Mouse (Mus musculus) C2C12 (cell line): ENCODE results near the gene Atp2b2.

Source experiments
- CTCF ChIP-seq: IDR thresholded peaks from one replicate; pipeline ENCODE4 v1.5.1; 2011; ENCODE audit not compliant: control insufficient read depth, insufficient read depth, insufficient read length
- FOSL1 ChIP-seq: IDR thresholded peaks from one replicate; pipeline ENCODE4 v1.8.0; 2011; ENCODE audit warnings: mild to moderate bottlenecking, low read length; ENCODE audit not compliant: poor library complexity, insufficient read depth, severe bottlenecking
- MYOD1 ChIP-seq: IDR thresholded peaks from one replicate; pipeline ENCODE4 v1.6.1; 2011; ENCODE audit warnings: low read depth; ENCODE audit not compliant: control insufficient read depth, insufficient read length
- MYOG ChIP-seq: IDR thresholded peaks from one replicate; pipeline ENCODE4 v1.6.1; 2011; ENCODE audit not compliant: control insufficient read depth, insufficient read length; ENCODE audit errors: extremely low read depth
- USF1 ChIP-seq: IDR thresholded peaks from one replicate; pipeline ENCODE4 v1.6.1; 2011; ENCODE audit warnings: low read depth, mild to moderate bottlenecking, control low read depth, moderate library complexity

GRCm38 (mm10) chr6:113962811-113963210, 79.6 kb downstream of the Atp2b2 start:
- TF ChIP-seq CTCF = no peak
- no peak for TF ChIP-seq USF1
- no peak for TF ChIP-seq MYOG
- no peak for TF ChIP-seq MYOD1
- no peak for TF ChIP-seq FOSL1
